Mouse (Mus musculus) thymus, postnatal 0 days (tissue): ENCODE results near the gene Adam1b. TPM values are rescaled to one million over a fixed set of nuclear protein-coding genes. Genes with fewer than 3 reads are reported as not detected.

ENCODE experiments used
- DNase-seq: peaks from one replicate; pipeline ENCODE4 v3.0.0-alpha.2; 2015; ENCODE audit warnings: low spot score
- polyA plus RNA-seq: library from polyadenylated mRNA; unstranded; fragments of >200 nt; fragmentation: Nextera tagmentation; extraction: Ambion mirVana; gene quantifications from 2 replicates; pipeline ENCODE4 v1.2.1, GENCODE M21; 2015

The Adam1b gene
- polyA plus RNA-seq: 0.05 TPM in 1 of 2 replicates, not detected in the other

GRCm38 (mm10) chr5:121503231-121503630 lies at the start of gene Adam1b:
TSS of gene Adam1b (minus strand) at chr5:121503435.
- DNase-seq: no peak

GRCm38 (mm10) chr5:121549196-121549595 lies 46.0 kb upstream of the Adam1b start:
- DNase-seq: no peak

- no peak for DNase-seq
These were observed 43.8 kb upstream of the Adam1b start for GRCm38 (mm10) chr5:121547084-121547483.

- peak; percentile 52 for DNase-seq
These were observed 43.3 kb upstream of the Adam1b start for GRCm38 (mm10) chr5:121546530-121546895.

GRCm38 (mm10) chr5:121545793-121546529 lies 42.7 kb upstream of the Adam1b start, which contains the start of gene Mapkapk5:
TSS of gene Mapkapk5 (minus strand) at chr5:121545905.
- DNase-seq: peak; percentile 96

- peak; percentile 50 for DNase-seq
These were observed 41.9 kb upstream of the Adam1b start, which contains the start of the genes Adam1a and Gm42878 for GRCm38 (mm10) chr5:121544910-121545792. TSS of gene Adam1a (minus strand) at chr5:121545482. TSS of gene Gm42878 (minus strand) at chr5:121545482.

GRCm38 (mm10) chr5:121543370-121543769 lies 40.1 kb upstream of the Adam1b start:
- no peak for DNase-seq

GRCm38 (mm10) chr5:121541235-121541634 lies 38.0 kb upstream of the Adam1b start:
- no peak for DNase-seq

- DNase-seq: no peak
These were observed 36.8 kb upstream of the Adam1b start for GRCm38 (mm10) chr5:121540066-121540465.

GRCm38 (mm10) chr5:121537588-121537987 lies 34.4 kb upstream of the Adam1b start:
- DNase-seq: no peak

GRCm38 (mm10) chr5:121536921-121537555 lies 33.8 kb upstream of the Adam1b start:
- DNase-seq: no peak

- DNase-seq: no peak
These were observed 31.9 kb upstream of the Adam1b start for GRCm38 (mm10) chr5:121535116-121535515.

- peak; percentile 30 for DNase-seq
These were observed 31.3 kb upstream of the Adam1b start for GRCm38 (mm10) chr5:121534521-121534920.

GRCm38 (mm10) chr5:121526961-121527360 lies 23.7 kb upstream of the Adam1b start:
- DNase-seq: no peak

GRCm38 (mm10) chr5:121526526-121526925 lies 23.3 kb upstream of the Adam1b start:
- DNase-seq: no peak

- no peak for DNase-seq
These were observed 22.7 kb upstream of the Adam1b start for GRCm38 (mm10) chr5:121525774-121526450.

GRCm38 (mm10) chr5:121519758-121520157 lies 16.5 kb upstream of the Adam1b start:
- peak; percentile 10 for DNase-seq

GRCm38 (mm10) chr5:121518983-121519382 lies 15.7 kb upstream of the Adam1b start:
- no peak for DNase-seq

GRCm38 (mm10) chr5:121510009-121510408 lies 6.8 kb upstream of the Adam1b start:
- DNase-seq: no peak

GRCm38 (mm10) chr5:121506846-121507245 lies 3.6 kb upstream of the Adam1b start:
- DNase-seq: no peak

- DNase-seq: peak; percentile 26
These were observed 1.7 kb downstream of the Adam1b start for GRCm38 (mm10) chr5:121501424-121501996.
